Mouse (Mus musculus) hindbrain, embryonic 12.5 days (tissue): Measurements from ENCODE around the gene Stk11ip. TPM values are rescaled to one million over a fixed set of nuclear protein-coding genes. Genes with fewer than 3 reads are reported as not detected.

Experiments
- ATAC-seq: fragments of 200-750 bp; cut with Nextera tagmentation; 2 replicates; pipeline ENCODE4 v1.8.0; 2017; ENCODE audit warnings: moderate TSS enrichment; ENCODE audit not compliant: low FRiP score
- H3K27ac ChIP-seq: fragments of 300-500 bp; sonication (generic); 2 replicates; pipeline ENCODE4 v1.5.1; 2016; ENCODE audit warnings: mild to moderate bottlenecking
- H3K27me3 ChIP-seq: fragments of 300-500 bp; sonication (generic); 2 replicates; pipeline ENCODE4 v1.6.1; 2016; ENCODE audit warnings: mild to moderate bottlenecking
- H3K36me3 ChIP-seq: fragments of 300-500 bp; sonication (generic); 2 replicates; pipeline ENCODE4 v1.6.1; 2016; ENCODE audit warnings: mild to moderate bottlenecking
- H3K4me1 ChIP-seq: fragments of 300-500 bp; sonication (generic); 2 replicates; pipeline ENCODE4 v1.6.1; 2016
- H3K4me2 ChIP-seq: fragments of 300-500 bp; sonication (generic); replicated peaks from 2 replicates; pipeline ENCODE4 v1.6.1; 2016; ENCODE audit warnings: mild to moderate bottlenecking
- H3K4me3 ChIP-seq: fragments of 300-500 bp; sonication (generic); 2 replicates; pipeline ENCODE4 v1.5.1; 2016; ENCODE audit warnings: mild to moderate bottlenecking
- H3K9ac ChIP-seq: fragments of 300-500 bp; sonication (generic); 2 replicates; pipeline ENCODE4 v1.6.1; 2016; ENCODE audit warnings: mild to moderate bottlenecking, moderate library complexity
- H3K9me3 ChIP-seq: fragments of 300-500 bp; sonication (generic); replicated peaks from 2 replicates; pipeline ENCODE4 v1.6.1; 2016; ENCODE audit warnings: mild to moderate bottlenecking
- WGBS: fragments of 180-500 bp; shearing (Covaris S2); methylation state at CpG from one replicate; pipeline ENCODE4 v1.1.7; 2016; 5-methylcytosine and 5-hydroxymethylcytosine counted together
- polyA plus RNA-seq: library from polyadenylated mRNA; unstranded; fragments of >200 nt; fragmentation: Nextera tagmentation; extraction: Ambion mirVana; gene quantifications from 2 replicates; pipeline ENCODE4 v1.2.1, GENCODE M21; 2016

Stk11ip gene
- polyA plus RNA-seq, 1 experiment from 2014 or later, result 25.7 TPM

- WGBS, result 90% methylated on average over 17 of the region's 17 CpGs
- peaks cover 51% of the 10 kb centered on the region for H3K36me3 ChIP-seq
These were observed 27.5 kb downstream of the Stk11ip start for GRCm38 (mm10) chr1:75548871-75549270.

GRCm38 (mm10) chr1:75549289-75550279 lies 28.3 kb downstream of the Stk11ip start:
- Histone ChIP-seq H3K4me3 (no peak overlapping the region), H3K27ac (no peak overlapping the region), H3K4me2 (no peak overlapping the region), H3K9ac (no peak overlapping the region), H3K4me1 (peaks cover 14% of the 10 kb centered on the region), H3K9me3 (no peaks in the 10 kb centered on the region), H3K27me3 (no peaks in the 10 kb centered on the region; the same call in 1 of the 2 replicates), H3K36me3 (peaks cover 57% of the 10 kb centered on the region)
- 88% methylated on average over 17 of the region's 17 CpGs for WGBS
- no peak for ATAC-seq

More at GRCm38 (mm10) chr1:75548871-75549270, 27.5 kb downstream of the Stk11ip start:
- Histone ChIP-seq H3K27me3 (no peaks in the 10 kb centered on the region; the same call in 1 of the 2 replicates), H3K4me3 (no peak overlapping the region), H3K9ac (no peak overlapping the region), H3K9me3 (no peaks in the 10 kb centered on the region), H3K4me2 (no peak overlapping the region), H3K27ac (no peak overlapping the region), H3K4me1 (peaks cover 14% of the 10 kb centered on the region)
- ATAC-seq, result no peak

GRCm38 (mm10) chr1:75550586-75550985 lies 29.3 kb downstream of the Stk11ip start:
- no peak overlapping the region for H3K4me3 ChIP-seq
- 91% methylated on average over 15 of the region's 15 CpGs for WGBS
- no peak overlapping the region for H3K27ac ChIP-seq
- ATAC-seq, result no peak
- peaks cover 11% of the 10 kb centered on the region for H3K4me1 ChIP-seq
- no peaks in the 10 kb centered on the region; the same call in 1 of the 2 replicates for H3K27me3 ChIP-seq
- no peak overlapping the region for H3K4me2 ChIP-seq
- peaks cover 67% of the 10 kb centered on the region for H3K36me3 ChIP-seq
- no peak overlapping the region for H3K9ac ChIP-seq
- no peaks in the 10 kb centered on the region for H3K9me3 ChIP-seq

- no peak for ATAC-seq
- peaks cover 60% of the 10 kb centered on the region for H3K36me3 ChIP-seq
These were observed 34.4 kb downstream of the Stk11ip start for GRCm38 (mm10) chr1:75555680-75556079.

GRCm38 (mm10) chr1:75556143-75556781 lies 34.9 kb downstream of the Stk11ip start:
- Histone ChIP-seq H3K4me3 (no peak overlapping the region), H3K27ac (no peak overlapping the region), H3K4me1 (peaks cover 13% of the 10 kb centered on the region), H3K36me3 (peaks cover 54% of the 10 kb centered on the region), H3K27me3 (no peaks in the 10 kb centered on the region), H3K9ac (no peak overlapping the region), H3K9me3 (no peaks in the 10 kb centered on the region), H3K4me2 (no peak overlapping the region)
- 88% methylated on average over 9 of the region's 9 CpGs for WGBS
- no peak for ATAC-seq

More at GRCm38 (mm10) chr1:75555680-75556079, 34.4 kb downstream of the Stk11ip start:
- no peak overlapping the region for H3K27ac ChIP-seq
- no peaks in the 10 kb centered on the region for H3K27me3 ChIP-seq
- H3K4me2 ChIP-seq, result no peak overlapping the region
- H3K4me3 ChIP-seq, result no peak overlapping the region
- H3K4me1 ChIP-seq, result peaks cover 13% of the 10 kb centered on the region
- H3K9ac ChIP-seq, result no peak overlapping the region
- 95% methylated on average over 7 of the region's 7 CpGs for WGBS
- no peaks in the 10 kb centered on the region for H3K9me3 ChIP-seq

GRCm38 (mm10) chr1:75557041-75557440 lies 35.7 kb downstream of the Stk11ip start:
- Histone ChIP-seq H3K36me3 (peaks cover 47% of the 10 kb centered on the region), H3K27ac (no peak overlapping the region), H3K27me3 (no peaks in the 10 kb centered on the region), H3K4me3 (no peak overlapping the region), H3K9me3 (no peaks in the 10 kb centered on the region), H3K4me2 (no peak overlapping the region), H3K4me1 (peaks cover 13% of the 10 kb centered on the region), H3K9ac (no peak overlapping the region)
- ATAC-seq, result no peak
- WGBS, result 88% methylated on average over 7 of the region's 7 CpGs

- peak overlapping the region; percentile 35; the same call in 1 of the 2 replicates for H3K27ac ChIP-seq
- no peak for ATAC-seq
These were observed 37.3 kb downstream of the Stk11ip start for GRCm38 (mm10) chr1:75558388-75559178.

GRCm38 (mm10) chr1:75559212-75559925 lies 38.0 kb downstream of the Stk11ip start:
- H3K4me2 ChIP-seq, result peak overlapping the region; percentile 30; the same call in 1 of the 2 replicates
- WGBS, result 10% methylated on average over 17 of the region's 17 CpGs
- peak; percentile 91 for ATAC-seq
- no peaks in the 10 kb centered on the region for H3K27me3 ChIP-seq
- H3K9me3 ChIP-seq, result 0 out of 2 replicates have a peak, but pooled peaks cover 4% of the 10 kb centered on the region
- H3K4me3 ChIP-seq, result no peak overlapping the region
- peak overlapping the region; percentile 27 for H3K9ac ChIP-seq
- H3K36me3 ChIP-seq, result peaks cover 26% of the 10 kb centered on the region
- no peak overlapping the region; the same call in 1 of the 2 replicates for H3K27ac ChIP-seq
- peaks cover 13% of the 10 kb centered on the region for H3K4me1 ChIP-seq

More at GRCm38 (mm10) chr1:75558388-75559178, 37.3 kb downstream of the Stk11ip start:
- Histone ChIP-seq H3K4me3 (no peak overlapping the region), H3K36me3 (peaks cover 33% of the 10 kb centered on the region), H3K4me2 (no peak overlapping the region), H3K9me3 (0 out of 2 replicates have a peak, but pooled peaks cover 4% of the 10 kb centered on the region), H3K27me3 (no peaks in the 10 kb centered on the region), H3K4me1 (peaks cover 13% of the 10 kb centered on the region), H3K9ac (no peak overlapping the region; the same call in 1 of the 2 replicates)
- 90% methylated on average over 18 of the region's 18 CpGs for WGBS

GRCm38 (mm10) chr1:75560206-75560913 lies 39.0 kb downstream of the Stk11ip start:
- H3K27me3 ChIP-seq, result no peaks in the 10 kb centered on the region
- H3K4me1 ChIP-seq, result peaks cover 13% of the 10 kb centered on the region
- peaks cover 16% of the 10 kb centered on the region for H3K36me3 ChIP-seq
- H3K4me3 ChIP-seq, result no peak overlapping the region
- no peak overlapping the region for H3K27ac ChIP-seq
- H3K4me2 ChIP-seq, result no peak overlapping the region
- H3K9ac ChIP-seq, result 0 out of 2 replicates have a peak overlapping the region, but pooled peaks have one; percentile 19
- 82% methylated on average over 12 of the region's 12 CpGs for WGBS
- ATAC-seq, result no peak
- H3K9me3 ChIP-seq, result 0 out of 2 replicates have a peak, but pooled peaks cover 4% of the 10 kb centered on the region

- H3K9ac ChIP-seq, result no peak overlapping the region
- H3K4me3 ChIP-seq, result no peak overlapping the region
- 0 out of 2 replicates have a peak, but pooled peaks cover 4% of the 10 kb centered on the region for H3K9me3 ChIP-seq
- no peak overlapping the region for H3K4me2 ChIP-seq
- peaks cover 15% of the 10 kb centered on the region for H3K4me1 ChIP-seq
- no peaks in the 10 kb centered on the region for H3K27me3 ChIP-seq
- WGBS, result 59% methylated on average over 4 of the region's 4 CpGs
- H3K27ac ChIP-seq, result no peak overlapping the region
- no peak for ATAC-seq
- peaks cover 13% of the 10 kb centered on the region; the same call in 1 of the 2 replicates for H3K36me3 ChIP-seq
These were observed 40.0 kb downstream of the Stk11ip start for GRCm38 (mm10) chr1:75561221-75561897.
